Mouse (Mus musculus): ENCODE data around the gene Barx2.

GRCm38 (mm10) chr9:31802641-31803040 lies 110.6 kb downstream of the Barx2 start:
- TF ChIP-seq CTCF (IDR thresholded peaks at IDR 0.05; ENCODE audit: low read depth) (no peak), EP300 (IDR thresholded peaks at IDR 0.05; ENCODE audit: low read depth) (no peak)

All from liver, postnatal 0 days (tissue).